Mouse (Mus musculus) E14TG2a.4 (cell line): ENCODE measurements at regions not wholly inside any gene's neighbourhood (a gene's known extent, or its start where the extent isn't known, plus 50 kb on each side); places are given as distances from the start of the nearest gene placed in this dataset.

ENCODE experiments used
- H3K27me3 ChIP-seq: 2 replicates; pipeline ENCODE4 v1.6.1; 2014; ENCODE audit warnings: low read length, control low read depth; ENCODE audit not compliant: insufficient read depth
- H3K36me3 ChIP-seq: 2 replicates; pipeline ENCODE4 v1.6.1; 2014; ENCODE audit warnings: low read length, control low read depth; ENCODE audit not compliant: insufficient read depth
- H3K4me1 ChIP-seq: replicated peaks from 2 replicates; pipeline ENCODE4 v1.6.1; 2014; ENCODE audit warnings: low read depth, low read length, control low read depth
- H3K4me3 ChIP-seq: replicated peaks from 2 replicates; pipeline ENCODE4 v1.5.1; 2014; ENCODE audit warnings: mild to moderate bottlenecking, low read length
- H3K9me3 ChIP-seq: 2 replicates; pipeline ENCODE4 v1.6.1; 2014; ENCODE audit warnings: low read length, control low read depth
- CTCF ChIP-seq: conservative IDR thresholded peaks from 2 replicates; pipeline ENCODE4 v1.5.1; 2014; ENCODE audit warnings: low read length
- NANOG ChIP-seq: IDR thresholded peaks from 2 replicates; pipeline ENCODE4 v1.6.1; 2014; ENCODE audit warnings: borderline replicate concordance, low read length, mixed read lengths
- POU5F1 ChIP-seq: IDR thresholded peaks from 2 replicates; pipeline ENCODE4 v1.6.1; 2014; ENCODE audit warnings: low read length, borderline replicate concordance

DNA sequence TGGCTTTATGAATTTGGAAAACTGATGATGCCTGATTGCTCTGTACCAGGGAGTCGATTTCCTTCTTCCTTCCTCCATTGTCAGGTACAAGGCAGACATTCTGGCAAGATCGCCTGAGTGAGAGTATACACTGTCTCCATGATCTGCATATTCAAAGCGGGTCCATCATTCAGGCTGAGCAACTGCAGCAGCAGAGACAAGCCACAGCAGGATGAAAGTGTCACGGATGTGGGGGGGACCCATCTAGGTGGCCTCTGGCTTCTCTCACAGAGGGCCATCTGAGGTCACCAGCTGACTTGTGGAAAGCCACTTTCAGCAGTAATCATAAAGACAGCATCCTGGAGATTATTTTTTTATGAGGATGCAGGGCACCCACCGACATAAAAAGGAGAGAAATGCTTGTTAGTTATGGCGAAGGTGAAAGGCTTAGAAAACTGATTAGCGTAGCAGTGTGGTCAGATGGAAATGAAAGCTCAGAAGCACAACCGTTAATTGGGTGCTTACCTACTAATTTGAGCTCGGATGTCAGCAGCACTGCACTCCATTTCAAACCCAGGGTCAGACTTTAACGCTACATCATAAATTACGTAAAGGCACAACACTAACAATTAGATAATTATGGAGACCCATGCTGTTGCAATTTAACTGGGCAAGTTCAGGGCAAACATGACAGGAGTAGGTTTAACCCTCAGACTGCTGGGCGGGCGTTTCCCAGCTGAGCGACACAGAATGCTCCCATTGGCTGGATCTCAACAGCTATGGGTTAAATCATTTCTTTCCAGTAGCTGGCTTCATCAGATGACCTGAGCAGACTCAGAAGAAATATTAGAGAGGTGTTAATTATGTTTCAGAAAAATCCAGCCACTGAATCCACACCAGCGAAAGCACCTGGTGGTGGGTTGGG is 189.3 kb downstream of the Arrdc4 start:
- H3K4me1 ChIP-seq = no peaks in the 10 kb centered on the region
- TF ChIP-seq POU5F1 (no peak), NANOG (no peak), CTCF (no peak)
- H3K27me3 ChIP-seq = no peaks in the 10 kb centered on the region
- no peak overlapping the region for H3K4me3 ChIP-seq
- H3K9me3 ChIP-seq = no peaks in the 10 kb centered on the region
- no peaks in the 10 kb centered on the region for H3K36me3 ChIP-seq

DNA sequence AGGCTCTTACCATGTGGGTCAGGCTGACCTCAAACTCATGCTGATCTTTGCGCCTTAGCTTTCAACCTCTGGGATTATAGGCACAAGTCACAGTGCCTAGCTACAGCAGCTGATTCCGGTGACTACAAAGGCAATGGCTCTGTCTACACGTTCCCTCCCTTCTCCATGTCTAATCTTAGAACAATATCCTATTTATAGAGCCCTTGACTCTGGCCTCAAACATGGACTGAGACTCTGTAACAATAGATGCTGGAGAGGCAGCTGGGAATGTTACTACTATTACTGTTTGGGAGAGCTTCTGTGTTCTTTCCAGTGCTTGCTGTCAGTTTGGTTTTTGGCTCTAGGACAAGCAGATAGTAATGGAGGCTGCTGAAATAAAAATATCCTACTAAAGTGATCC is 198.7 kb downstream of the Arrdc4 start:
- no peaks in the 10 kb centered on the region for H3K36me3 ChIP-seq
- no peaks in the 10 kb centered on the region for H3K9me3 ChIP-seq
- no peak for TF ChIP-seq CTCF
- no peak for TF ChIP-seq POU5F1
- TF ChIP-seq NANOG = no peak
- no peaks in the 10 kb centered on the region for H3K4me1 ChIP-seq
- no peaks in the 10 kb centered on the region for H3K27me3 ChIP-seq
- H3K4me3 ChIP-seq = no peak overlapping the region

DNA sequence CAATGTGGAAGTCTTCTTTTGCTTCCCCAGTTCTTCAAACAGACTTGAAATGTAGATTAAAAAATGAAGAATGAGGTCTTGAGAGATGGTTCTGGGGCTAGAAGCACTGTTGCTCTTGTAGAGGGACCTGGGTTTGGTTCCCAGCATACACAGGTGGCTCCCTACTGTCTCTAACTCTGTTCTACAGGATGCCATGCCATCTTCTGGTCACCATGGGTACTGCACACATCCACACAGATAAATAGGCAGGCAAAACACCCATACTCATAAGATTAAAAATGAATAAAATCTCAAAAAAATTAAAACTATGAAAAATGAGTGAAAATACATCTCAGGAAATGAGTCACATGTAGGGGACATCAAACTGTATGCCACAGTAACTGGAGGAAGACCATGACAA is 200.9 kb downstream of the Arrdc4 start:
- TF ChIP-seq CTCF (peak; percentile 50), POU5F1 (no peak)
- Histone ChIP-seq H3K4me3 (no peak overlapping the region), H3K4me1 (no peaks in the 10 kb centered on the region), H3K27me3 (no peaks in the 10 kb centered on the region), H3K36me3 (no peaks in the 10 kb centered on the region), H3K9me3 (no peaks in the 10 kb centered on the region)

DNA sequence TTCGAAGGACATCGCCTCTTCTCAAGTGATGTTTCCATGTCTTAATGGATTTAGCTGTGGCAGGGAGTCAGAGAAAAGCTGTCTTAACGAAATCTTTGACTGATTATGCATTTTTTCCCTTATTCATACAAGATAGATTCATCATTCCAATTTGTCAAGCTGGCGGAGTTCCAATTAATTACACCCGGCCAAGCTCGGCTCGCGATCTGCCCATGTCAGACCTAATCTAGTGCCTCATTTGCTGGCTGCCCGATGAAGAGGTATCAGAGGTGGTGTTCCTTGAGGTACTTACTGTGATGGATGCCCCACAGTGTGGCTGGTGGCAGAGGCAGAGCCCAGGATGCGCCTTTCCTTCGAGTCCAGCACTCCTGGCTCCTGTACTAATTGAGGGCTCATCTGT is 204.9 kb downstream of the Arrdc4 start:
- no peak overlapping the region for H3K4me3 ChIP-seq
- no peaks in the 10 kb centered on the region for H3K36me3 ChIP-seq
- no peaks in the 10 kb centered on the region for H3K4me1 ChIP-seq
- no peaks in the 10 kb centered on the region for H3K27me3 ChIP-seq
- TF ChIP-seq POU5F1 = no peak
- no peak for TF ChIP-seq NANOG
- no peak for TF ChIP-seq CTCF
- peaks cover 16% of the 10 kb centered on the region for H3K9me3 ChIP-seq

DNA sequence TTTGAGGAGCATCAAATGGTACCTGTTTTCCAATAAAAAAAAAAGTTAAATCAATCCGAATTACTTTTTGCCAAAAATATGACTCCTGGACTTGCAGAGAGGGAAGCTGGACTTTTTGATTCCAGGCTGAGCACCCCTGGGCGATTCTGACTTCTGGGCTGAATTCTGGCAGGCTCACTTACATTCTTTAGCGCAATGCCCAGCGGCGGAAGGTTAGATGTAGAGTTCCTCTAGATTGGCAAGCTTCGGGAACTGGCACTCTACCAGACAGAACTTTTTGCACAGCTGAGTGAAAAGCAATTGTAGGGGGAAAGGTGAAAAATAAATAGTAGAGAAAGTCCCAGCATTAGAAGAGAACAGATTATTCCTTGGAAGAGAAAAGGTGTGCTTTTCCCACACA is 235.5 kb downstream of the Fam169b start:
- TF ChIP-seq CTCF (no peak), POU5F1 (no peak), NANOG (no peak)
- peaks cover 4% of the 10 kb centered on the region; the same call in 1 of the 2 replicates for H3K9me3 ChIP-seq
- no peaks in the 10 kb centered on the region for H3K4me1 ChIP-seq
- H3K36me3 ChIP-seq = no peaks in the 10 kb centered on the region
- no peak overlapping the region for H3K4me3 ChIP-seq
- H3K27me3 ChIP-seq = no peaks in the 10 kb centered on the region; the same call in 1 of the 2 replicates

DNA sequence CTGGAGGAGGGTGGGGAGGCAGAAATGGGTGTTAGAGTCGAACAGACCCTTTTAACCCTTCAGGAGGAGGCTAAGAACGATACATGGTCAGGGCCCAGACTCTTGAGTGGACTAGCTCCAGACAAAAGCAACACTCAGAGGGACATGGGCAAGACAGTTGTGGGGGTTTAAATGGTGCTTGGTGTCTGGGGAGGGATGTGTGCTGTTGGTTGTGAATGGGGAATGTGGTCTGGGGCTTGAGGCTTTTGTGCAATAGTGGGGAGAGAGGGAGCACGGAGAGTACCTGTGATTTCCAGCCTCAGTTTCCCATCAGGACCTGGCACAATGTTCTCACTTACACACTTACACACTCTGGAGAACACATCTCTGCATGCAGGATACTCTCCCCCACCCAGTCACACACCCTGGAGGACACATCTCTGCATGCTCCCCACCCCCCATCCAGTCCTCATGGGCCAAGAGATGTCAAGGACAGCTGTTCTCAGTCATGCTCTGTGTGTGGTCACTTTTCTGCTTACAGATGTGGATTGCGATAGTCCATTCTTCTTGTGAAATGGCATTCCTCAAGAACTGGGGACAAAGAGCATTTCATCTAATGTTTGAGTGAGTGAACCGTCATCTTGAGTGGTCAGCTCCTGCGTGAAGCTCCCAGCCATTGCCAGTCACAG is 217.6 kb downstream of the Fam169b start:
- TF ChIP-seq NANOG = no peak
- TF ChIP-seq CTCF = no peak
- no peak for TF ChIP-seq POU5F1
- Histone ChIP-seq H3K36me3 (no peaks in the 10 kb centered on the region), H3K9me3 (no peaks in the 10 kb centered on the region), H3K4me3 (no peak overlapping the region), H3K4me1 (no peaks in the 10 kb centered on the region), H3K27me3 (no peaks in the 10 kb centered on the region)

DNA sequence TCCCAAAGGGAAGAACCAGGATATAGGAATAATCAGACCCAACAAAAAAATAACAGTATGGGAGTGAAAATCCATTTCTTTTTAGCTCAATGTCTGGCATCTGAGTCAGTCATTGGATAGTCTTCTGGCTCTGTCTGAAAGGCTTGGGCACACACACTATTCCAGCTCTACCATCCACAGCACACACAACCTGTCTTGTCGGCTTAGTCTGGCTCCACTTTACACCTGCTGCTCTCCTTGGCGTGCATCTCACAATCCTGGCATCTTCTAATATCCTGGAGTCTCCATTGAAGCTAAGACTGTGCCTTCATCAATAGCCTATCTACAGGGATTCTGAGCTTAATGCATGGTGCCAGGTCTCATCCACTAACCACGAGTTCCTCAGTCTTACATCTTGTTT is 213.0 kb downstream of the Fam169b start:
- no peaks in the 10 kb centered on the region for H3K4me1 ChIP-seq
- peaks cover 8% of the 10 kb centered on the region for H3K27me3 ChIP-seq
- TF ChIP-seq CTCF (no peak), NANOG (no peak), POU5F1 (no peak)
- H3K36me3 ChIP-seq = no peaks in the 10 kb centered on the region
- no peak overlapping the region for H3K4me3 ChIP-seq
- H3K9me3 ChIP-seq = no peaks in the 10 kb centered on the region

DNA sequence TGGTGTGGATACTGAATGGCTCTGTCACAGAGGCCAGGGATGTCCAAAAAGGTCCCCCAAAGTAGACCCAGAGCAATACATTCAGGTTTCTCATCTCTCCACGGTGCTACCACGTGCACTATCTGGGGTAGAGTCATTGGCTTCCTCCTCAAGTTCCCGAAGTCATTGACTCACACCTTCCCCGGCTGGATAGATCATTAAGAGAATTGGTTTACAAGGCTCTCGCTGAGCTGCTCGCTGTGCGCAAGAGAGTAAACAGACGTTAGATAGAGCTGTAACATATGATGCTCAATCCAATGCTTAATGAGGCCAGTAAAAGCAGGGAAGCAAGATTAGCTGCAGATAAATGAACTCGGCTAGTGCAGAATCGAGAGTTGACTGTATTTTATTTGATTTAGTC is 208.9 kb downstream of the Fam169b start:
- H3K36me3 ChIP-seq = no peaks in the 10 kb centered on the region
- H3K4me1 ChIP-seq = no peaks in the 10 kb centered on the region
- no peaks in the 10 kb centered on the region for H3K9me3 ChIP-seq
- H3K27me3 ChIP-seq = peaks cover 16% of the 10 kb centered on the region
- TF ChIP-seq NANOG (no peak), CTCF (no peak), POU5F1 (no peak)
- no peak overlapping the region for H3K4me3 ChIP-seq

DNA sequence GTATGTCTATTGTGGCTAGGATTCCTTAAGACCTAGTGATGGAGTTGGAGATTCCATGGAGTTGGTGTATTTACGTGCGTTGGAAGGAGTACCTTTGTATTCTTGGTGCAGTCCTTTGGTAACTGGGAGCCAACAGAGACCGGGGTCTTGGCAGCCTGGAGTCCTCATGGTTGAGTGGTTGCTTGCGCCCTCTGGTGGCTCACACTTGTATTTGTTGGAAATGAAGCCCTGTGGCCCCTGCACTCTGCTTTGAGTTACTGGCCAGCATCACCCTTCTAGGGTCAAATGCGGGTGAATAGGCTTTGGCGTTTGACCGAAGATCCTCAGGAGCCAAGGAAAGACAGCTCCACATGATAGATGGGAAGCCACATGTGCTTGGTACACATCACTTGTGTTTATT is 207.1 kb downstream of the Fam169b start:
- H3K4me1 ChIP-seq = no peaks in the 10 kb centered on the region
- TF ChIP-seq NANOG (no peak), CTCF (peak; percentile 52)

More for the DNA sequence above, 207.1 kb downstream of the Fam169b start:
- no peak overlapping the region for H3K4me3 ChIP-seq
- H3K27me3 ChIP-seq = peaks cover 16% of the 10 kb centered on the region
- no peaks in the 10 kb centered on the region for H3K9me3 ChIP-seq
- H3K36me3 ChIP-seq = no peaks in the 10 kb centered on the region
